Mouse (Mus musculus): ENCODE measurements around the gene Mea1. TPM values are rescaled to one million over a fixed set of nuclear protein-coding genes. Genes with fewer than 3 reads are reported as not detected.

Mea1 gene
- total and polyA plus RNA-seq, 3 experiments: 44.9 to 114 (median 106) TPM

GRCm38 (mm10) chr17:46669911-46670310 lies 8.7 kb upstream of the Mea1 start:
- DNase-seq: no peak

GRCm38 (mm10) chr17:46673850-46674529 lies 4.6 kb upstream of the Mea1 start, which contains the start of gene Rrp36:
TSS of gene Rrp36 (minus strand) at chr17:46674352.
- peak; percentile 94 for DNase-seq

- no peak for DNase-seq
These were observed 3.9 kb upstream of the Mea1 start for GRCm38 (mm10) chr17:46674530-46675283.

GRCm38 (mm10) chr17:46678911-46679310 lies 318 bp downstream of the Mea1 start:
- no peak for DNase-seq

- no peak for DNase-seq
These were observed 1.5 kb downstream of the Mea1 start for GRCm38 (mm10) chr17:46679843-46680759.

DNA sequence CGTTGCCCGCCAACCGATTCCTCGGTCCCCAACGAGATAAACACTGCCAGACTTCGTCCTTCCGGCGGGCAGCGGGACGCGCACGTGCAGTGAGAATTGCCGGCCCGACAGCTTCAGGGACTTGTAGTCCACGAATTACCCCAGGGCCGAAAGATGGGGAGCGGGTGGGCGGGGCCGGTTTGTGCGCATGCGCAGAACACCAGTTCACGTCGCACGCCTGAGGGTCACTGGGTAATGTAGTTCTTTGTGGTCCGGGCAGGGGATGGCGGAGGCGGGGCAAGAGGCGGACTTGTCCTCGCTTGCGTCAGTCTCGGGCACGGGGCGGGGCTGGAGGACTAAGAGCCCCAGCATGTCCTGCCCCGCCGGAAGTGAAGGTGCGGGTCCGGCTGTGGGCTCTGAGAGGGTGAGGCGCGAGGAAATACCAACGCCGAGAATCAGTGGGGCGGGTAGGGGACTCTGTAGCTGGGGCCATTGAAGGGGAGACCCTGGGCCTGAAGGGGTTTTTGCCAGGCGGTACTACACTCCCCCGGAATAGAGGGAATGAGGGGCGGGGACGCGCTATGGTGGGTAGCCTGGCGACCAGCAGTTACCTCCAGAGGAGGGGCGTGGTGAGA lies 2.3 kb downstream of the Mea1 start, which contains the start of gene Klhdc3:
TSS of gene Klhdc3 (minus strand) at position 155 of the 614 bp plus-strand sequence.
- peak; percentile 98 for DNase-seq

DNA sequence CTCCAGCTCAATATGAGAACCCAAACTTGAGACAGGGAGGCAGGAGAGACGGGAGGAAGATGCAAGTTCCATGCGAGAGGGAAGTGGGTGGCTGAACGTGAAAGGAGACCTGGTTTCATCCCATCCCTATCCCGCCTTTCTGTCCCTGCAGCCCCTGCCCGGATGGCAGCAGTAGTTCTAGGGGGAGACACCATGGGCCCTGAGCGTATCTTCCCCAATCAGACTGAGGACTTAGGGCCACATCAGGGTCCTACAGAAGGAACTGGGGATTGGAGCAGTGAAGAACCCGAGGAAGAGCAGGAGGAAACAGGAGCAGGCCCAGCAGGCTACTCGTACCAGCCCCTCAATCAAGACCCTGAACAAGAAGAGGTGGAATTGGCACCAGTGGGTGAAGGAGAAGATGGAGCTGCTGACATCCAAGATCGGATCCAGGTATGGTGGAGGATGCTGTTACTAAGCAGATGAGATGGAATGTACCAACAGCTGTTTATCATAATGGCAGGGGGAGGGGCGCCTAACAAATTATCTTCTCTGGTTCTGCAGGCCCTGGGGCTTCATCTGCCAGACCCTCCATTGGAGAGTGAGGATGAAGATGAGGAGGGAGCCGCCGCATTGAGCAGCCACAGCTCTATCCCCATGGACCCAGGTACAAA lies 3.0 kb downstream of the Mea1 start:
- no peak for DNase-seq

DNA sequence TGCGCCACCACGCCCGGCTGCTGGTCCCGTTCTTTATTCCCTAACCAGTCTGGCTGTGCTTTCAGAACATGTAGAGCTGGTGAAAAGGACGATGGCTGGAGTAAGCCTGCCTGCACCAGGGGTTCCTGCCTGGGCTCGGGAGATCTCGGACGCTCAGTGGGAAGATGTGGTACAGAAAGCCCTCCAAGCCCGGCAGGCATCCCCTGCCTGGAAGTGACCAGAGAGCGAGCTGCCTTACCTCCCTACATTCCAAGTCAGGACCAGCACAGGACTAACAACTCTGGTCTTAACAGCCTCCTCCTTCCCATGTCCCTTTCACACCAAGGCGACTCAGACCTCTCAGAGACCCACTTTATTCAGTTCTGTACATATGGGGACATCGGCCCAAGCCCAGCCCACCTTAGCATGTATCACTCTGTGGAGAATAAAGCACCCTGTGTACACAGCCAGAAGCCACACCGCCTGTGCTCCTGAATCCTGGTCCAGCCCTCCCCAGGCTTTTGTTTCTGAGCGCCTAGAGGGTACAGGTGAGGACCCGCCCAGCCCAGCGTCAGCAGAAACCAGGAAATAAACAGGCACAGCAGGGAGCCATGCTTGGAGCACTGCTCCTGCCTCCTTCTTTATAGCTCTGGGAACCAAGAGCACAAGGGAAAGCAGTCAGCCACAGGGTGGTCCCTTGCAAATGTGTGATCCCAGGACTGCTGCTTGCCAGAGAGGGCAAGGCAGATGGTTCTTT lies 4.2 kb downstream of the Mea1 start:
- no peak for DNase-seq

- DNase-seq: no peak
These were observed 7.3 kb downstream of the Mea1 start for GRCm38 (mm10) chr17:46685913-46686312.

DNA sequence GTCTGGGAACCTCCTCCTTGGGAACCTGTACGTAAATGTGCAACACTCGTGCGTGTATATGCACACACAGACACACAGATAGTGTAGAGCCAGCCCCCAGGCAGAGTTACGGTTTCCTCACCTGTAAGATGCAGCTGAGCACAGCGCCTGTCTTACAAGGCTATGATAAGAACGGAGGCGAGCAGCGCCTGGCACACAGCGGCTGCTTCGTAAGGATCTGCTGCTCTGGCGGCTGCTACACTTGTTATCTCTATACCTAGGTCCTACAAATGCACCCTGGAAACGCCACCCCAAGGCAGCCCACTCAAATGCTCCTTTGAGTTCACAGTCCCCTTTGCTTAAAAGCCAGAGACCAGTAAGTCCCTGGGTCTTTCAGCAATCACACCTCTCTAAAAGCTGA lies 12.1 kb downstream of the Mea1 start:
- DNase-seq: no peak

GRCm38 (mm10) chr17:46691390-46691789 lies 12.8 kb downstream of the Mea1 start:
- DNase-seq: no peak

GRCm38 (mm10) chr17:46694517-46695063 lies 16.0 kb downstream of the Mea1 start:
- DNase-seq: no peak

- no peak for DNase-seq
These were observed 19.9 kb downstream of the Mea1 start for GRCm38 (mm10) chr17:46698515-46698914.

GRCm38 (mm10) chr17:46699245-46699644 lies 20.7 kb downstream of the Mea1 start:
- no peak for DNase-seq

DNA sequence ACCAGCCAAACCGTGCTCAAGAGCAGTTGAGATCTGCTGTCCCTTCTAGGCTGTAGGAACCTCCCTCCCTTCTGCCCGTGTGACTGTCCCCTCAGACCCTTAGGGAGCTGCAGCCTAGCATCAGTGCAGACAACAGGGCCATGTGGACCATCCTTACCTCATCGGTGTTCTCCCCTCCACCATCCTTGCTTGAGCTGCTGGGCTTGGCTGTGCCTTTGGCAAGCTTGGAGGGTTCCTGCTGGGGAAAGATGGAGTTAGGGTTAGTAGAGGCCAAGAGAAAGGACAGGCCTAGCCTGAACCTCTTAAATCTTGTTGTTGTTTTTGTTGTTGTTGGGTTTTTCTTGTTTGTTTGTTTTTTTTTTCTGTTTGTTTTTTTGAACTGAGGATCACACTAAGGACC lies 21.3 kb downstream of the Mea1 start:
- DNase-seq: no peak

DNA sequence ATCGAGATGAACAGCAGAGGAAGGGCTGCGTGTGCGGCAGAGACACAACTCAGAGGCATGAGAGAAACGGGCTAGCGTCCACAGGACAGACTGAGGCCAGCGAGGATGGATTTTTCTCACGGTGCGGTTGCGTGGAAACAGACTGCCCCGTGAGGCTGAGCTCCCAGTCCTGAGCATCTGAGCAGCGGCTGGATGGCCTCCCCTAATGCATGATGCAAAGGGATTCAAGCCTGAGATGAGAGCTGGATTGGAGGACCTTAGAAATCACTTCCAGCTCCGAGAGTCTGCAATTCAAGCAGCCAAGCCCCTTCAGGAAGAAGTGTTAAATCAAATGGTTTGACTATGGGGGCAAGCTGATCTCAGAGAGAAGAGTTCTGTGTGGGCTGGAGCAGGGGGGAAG lies 22.9 kb downstream of the Mea1 start:
- no peak for DNase-seq

- DNase-seq: no peak
These were observed 23.5 kb downstream of the Mea1 start for GRCm38 (mm10) chr17:46702100-46702499.

DNA sequence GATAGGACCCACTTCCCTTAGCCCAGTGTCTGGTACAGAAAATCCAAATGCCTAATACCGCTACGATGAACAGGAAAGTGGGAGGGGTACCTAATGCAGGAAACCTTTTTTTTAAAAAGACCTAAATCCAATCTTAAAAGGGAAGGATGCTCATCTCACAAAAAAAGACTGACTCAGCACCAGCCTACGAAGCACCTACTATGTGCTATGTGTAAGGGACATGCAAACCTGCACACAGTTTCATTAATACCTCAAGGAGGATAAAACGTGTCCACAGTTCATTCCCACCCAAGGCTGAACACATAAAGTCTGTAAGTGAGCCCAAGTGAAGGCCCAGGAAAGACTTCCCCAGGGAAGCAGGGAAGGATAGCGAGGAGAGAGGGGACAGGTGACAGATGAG lies 23.9 kb downstream of the Mea1 start:
- no peak for DNase-seq

DNA sequence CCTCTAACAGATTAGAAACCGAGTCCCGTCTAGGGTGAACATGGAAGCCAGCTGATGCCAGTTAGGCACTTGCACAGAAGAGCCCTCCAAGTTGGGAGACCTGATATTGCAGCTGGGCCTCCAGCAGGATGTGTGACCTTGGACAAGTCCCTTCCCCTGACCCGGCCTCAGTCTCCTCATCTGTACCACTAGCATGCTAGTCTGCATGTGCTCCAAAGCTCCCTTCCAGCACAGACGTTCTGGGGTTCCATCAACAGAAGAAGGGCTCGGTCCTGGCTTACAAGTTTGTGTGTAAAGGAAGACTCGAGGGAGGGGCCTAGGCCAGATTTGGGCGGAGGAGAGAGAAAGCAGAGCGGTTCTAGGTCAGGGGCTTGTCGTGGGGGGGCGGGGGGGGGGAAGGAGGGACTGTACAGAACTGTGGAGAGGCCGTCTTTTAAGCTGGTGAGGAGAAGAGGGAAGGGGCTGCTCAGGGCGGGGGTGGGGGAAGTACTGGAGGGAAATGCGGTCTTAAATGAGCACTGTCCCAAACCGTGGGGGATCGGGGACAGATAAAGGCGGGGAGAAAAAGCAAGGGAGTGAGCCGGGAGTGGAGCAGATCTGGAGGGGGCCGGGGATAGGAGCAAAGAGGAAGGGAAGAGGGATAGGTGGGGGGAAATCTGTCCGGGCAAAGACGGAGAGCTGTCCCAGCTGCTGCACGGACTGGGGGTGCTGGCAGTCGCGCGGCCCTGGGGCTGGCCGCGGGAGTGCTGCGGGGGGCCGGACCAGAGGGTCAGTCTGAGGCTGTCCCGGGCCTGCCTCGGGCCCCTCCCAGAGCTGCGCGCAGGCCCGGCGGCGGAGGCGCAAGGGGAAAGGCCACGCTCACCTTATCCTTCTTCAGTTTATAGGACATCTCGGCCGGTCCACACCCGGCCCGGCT lies 25.6 kb downstream of the Mea1 start:
- no peak for DNase-seq

Measured in adrenal gland, adult 2 months (tissue).